Mouse (Mus musculus) ES-Bruce4 (cell line): Measurements from ENCODE around the gene Ramp2.

ENCODE experiments used
- CTCF ChIP-seq: IDR thresholded peaks from one replicate; pipeline ENCODE4 v1.8.1; 2011; ENCODE audit warnings: low read depth, low read length
- POLR2A ChIP-seq: IDR thresholded peaks from one replicate; pipeline ENCODE4 v1.8.1; 2011; ENCODE audit warnings: low read length; ENCODE audit not compliant: insufficient read depth

- TF ChIP-seq CTCF (peak; percentile 2), POLR2A (no peak)
Observed at GRCm38 (mm10) chr11:101211970-101212369, 33.9 kb upstream of the Ramp2 start.
